Mouse (Mus musculus) kidney, adult 18-20 months (tissue): ENCODE measurements around the gene Cbfa2t3.

ENCODE experiments used
- DNase-seq: peaks from one replicate; pipeline ENCODE4 v3.0.0; 2021

The Cbfa2t3 gene

GRCm38 (mm10) chr8:122663106-122663505 lies 35.8 kb downstream of the Cbfa2t3 start:
- DNase-seq, result no peak

DNA sequence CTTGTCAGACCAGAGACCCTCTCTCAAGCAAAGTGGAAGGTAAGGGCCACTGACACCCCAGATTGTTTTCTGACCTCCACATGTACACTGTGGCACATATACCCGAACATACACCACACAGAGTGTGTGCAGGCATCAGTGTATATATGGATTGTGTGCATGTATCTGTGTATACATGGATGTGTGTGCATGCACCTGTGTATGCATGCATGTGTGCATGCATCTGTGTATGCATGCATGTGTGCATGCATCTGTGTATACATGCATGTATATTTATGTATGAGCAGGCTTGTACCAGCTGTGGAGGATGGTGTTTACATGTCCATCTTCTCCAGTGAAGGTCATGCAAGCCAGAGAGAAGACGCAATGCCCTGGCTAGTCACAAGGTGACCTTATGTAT lies 37.0 kb downstream of the Cbfa2t3 start:
- DNase-seq, result no peak

DNA sequence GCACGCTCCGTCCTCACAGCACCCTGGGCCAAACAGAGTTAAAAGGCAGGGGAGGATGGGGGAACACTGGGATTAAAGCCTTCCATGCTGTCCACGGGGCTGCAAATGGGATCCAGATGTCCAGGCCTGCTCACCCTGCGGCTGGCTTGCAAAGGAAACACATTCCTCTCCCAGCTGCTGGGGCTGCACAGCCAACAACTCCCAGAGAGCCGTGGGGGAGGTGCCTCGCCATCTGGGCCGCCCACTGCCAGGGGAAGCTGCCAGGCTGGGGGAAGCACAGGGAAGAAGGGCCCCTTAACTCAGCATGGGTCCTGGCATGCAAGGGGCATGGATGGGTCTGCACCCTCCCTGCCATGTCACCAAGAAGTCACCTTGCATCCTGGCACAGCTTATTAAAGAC lies 37.8 kb downstream of the Cbfa2t3 start:
- DNase-seq, result peak; percentile 44

DNA sequence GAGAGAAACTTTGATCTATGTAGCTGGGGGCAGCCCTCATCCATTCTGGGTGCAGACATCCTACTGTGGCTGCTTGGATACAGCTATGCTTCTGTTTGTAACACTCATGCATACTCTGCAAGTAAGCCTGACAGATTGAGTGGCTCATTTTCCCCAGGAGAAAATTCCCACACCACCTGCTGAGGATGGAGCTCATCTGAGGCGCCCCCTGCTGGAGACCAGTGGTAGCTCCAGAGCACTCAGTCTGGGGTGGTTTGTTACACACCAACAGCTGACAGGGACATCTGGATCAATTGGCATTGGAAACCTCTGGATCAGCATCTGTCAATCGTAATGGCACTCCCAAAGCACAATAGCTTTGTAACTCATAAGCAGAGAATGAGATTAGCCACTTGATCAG lies 38.9 kb downstream of the Cbfa2t3 start:
- DNase-seq, result peak; percentile 51

- DNase-seq, result no peak
Measured at GRCm38 (mm10) chr8:122658807-122659160, 40.1 kb downstream of the Cbfa2t3 start.

DNA sequence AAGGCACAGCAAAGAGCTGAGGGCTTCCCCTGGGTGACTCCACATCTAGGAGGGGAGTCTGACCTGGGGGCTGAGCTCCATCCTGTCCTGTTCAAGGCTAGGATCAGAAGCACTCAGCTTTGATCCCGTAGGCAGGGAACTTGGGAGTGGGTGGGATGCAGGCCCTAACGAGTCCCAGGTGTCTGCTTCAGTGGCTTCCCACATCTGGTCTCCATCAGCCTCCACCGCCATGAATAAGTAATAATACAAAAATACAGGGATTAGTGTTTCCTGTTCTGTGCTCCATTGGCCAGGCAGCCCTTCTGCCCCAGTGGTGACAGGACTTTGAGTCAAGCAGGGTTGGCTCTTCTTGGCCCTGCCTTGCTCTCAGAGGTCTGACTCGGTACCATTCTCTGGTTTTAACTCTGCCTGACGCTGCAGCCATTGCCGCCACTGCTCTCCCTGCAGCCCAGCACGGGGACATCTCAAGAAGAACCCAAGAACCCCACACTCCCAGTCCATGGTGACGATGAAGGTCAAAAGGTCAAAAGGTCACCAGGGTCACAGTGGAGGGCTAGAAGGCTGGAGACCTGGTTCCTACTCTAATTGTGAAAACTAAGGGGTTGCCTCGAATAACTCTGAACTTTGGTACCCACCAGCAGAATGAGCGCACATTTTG lies 40.6 kb downstream of the Cbfa2t3 start:
- no peak for DNase-seq

GRCm38 (mm10) chr8:122656056-122656999 lies 42.6 kb downstream of the Cbfa2t3 start:
- DNase-seq, result peak; percentile 29

DNA sequence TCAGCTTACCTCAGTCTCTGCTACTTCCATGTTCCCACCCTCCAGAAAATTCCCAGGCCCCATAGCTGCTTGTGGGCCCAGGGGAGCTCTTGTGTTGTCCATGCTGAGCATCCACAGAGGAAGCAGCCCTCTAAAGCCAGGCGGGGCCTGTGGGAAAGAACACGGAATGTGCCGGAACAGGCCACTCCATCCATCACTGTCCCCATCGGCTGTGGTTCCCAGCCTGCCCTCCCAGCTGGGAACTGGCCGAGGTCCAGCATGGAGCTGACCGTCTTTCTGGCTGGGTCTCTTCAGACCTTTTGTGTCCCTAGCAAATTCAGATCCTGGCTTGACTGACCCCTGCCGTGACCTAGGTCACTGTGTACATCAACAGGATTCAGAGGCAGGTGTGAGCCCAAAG lies 44.1 kb downstream of the Cbfa2t3 start:
- DNase-seq, result peak; percentile 75

DNA sequence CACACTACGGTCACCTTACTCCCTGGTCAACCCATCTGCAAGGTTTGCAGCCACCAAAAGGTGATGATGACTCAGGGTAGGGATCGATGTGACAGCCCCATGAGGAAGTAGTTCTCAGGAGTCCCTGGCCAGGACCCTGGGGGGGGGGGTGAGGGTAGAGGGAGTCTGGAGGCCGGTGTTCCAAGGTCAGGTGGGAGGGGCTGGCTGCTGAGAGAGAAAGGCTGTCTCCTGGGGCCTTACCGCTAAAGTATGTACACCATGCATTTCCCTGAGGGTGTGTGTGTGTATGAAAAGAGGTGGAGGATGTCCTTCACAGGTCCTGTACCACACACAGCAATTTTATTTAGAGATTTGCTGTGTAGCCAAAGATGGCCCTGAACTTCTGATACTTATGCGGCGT lies 46.3 kb downstream of the Cbfa2t3 start:
- no peak for DNase-seq

- no peak for DNase-seq
Measured at GRCm38 (mm10) chr8:122651326-122651921, 47.5 kb downstream of the Cbfa2t3 start.

DNA sequence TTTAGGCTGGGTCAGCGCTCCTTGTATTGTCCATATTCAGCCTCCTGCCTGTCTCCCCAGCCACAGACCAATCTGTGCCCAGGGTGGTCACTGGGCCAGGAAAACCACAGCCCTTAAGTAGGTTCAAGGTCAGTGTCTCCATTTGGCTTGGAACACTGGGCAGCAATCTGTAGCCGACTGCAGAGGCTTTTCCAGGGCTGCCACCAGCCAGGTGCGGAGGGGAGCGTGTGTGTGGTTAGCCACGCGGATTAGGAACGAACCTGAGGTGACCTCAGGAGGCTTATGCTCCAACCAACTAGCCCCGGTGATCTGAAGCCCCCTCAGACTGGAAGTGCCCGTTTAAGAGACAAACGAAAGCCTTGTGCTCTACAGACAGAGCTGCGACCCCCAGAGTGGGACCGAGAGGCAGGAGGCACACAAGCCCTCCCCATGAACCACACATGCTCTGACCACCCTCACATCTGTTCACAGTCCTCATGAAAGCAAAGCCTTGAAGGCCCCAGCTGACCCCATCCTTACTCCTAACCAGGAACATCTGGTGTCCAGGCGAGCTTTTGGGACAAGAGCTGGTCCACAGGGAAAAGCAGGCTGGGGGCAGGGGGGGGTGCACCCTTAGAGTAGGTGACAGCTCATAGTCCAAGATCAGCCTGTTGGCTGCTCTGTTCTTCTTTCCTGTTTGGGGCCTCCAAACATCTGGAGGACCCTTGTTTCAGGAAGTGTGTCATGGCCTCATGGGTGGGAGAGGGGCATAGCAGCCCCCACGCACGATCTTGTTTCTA lies 50.5 kb downstream of the Cbfa2t3 start:
- no peak for DNase-seq

DNA sequence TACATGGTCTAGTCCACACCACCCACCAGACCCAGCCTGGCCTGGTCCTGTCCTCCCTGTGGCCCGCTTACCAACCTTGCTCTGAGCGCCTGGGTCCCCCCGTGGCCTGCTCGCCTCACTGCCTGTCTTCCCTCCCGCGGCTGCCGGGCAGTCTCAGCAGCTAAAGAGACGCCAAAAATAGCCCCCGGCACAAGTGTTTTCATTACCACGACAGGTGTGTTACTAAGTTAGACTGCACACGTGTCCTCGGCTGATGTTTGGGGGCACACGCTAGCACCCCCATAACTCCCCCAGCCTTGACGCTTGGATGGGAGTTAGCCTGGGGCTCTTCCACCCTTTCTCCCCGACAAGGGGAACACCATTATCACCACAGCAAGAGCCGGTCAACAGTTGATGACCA lies 52.6 kb downstream of the Cbfa2t3 start:
- DNase-seq, result no peak

DNA sequence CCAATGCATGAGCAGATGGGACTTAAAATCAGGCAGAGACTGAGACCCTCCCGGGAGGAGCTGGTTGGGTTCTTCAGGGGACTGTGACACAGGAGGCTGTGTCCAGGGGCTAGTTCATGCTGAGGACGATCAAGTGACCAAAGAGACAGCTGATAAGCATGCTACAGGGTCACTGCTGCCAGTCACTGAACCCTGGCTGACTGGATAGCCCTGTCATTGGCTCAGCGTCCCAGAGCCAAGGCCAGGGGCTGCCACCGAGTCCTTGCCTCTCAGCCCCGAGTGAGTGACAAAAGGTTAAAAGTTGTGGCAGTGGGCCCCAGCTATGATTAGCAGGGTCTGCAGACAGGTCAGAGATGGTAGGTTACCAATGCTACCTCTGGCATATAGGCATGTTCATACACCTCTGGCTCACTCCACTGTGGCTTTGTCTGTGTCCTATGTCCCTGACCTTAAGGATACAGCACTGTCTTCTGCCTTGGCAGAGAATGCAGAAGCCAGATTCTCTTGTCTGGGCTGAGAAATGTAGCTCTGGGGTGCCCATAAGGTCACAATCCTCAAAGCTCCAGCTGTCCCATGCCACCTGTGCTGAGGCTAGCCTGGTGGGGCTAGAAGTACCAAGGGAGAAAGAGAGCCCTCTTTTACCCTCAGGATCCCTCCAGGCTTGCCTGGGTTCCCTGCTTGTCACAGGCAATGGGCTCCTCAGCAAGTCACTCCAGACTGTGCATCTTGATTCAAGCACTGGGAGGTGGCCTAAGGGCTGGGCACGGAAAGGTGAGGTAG lies 54.5 kb downstream of the Cbfa2t3 start:
- no peak for DNase-seq

GRCm38 (mm10) chr8:122642071-122642470 lies 56.8 kb downstream of the Cbfa2t3 start:
- no peak for DNase-seq

DNA sequence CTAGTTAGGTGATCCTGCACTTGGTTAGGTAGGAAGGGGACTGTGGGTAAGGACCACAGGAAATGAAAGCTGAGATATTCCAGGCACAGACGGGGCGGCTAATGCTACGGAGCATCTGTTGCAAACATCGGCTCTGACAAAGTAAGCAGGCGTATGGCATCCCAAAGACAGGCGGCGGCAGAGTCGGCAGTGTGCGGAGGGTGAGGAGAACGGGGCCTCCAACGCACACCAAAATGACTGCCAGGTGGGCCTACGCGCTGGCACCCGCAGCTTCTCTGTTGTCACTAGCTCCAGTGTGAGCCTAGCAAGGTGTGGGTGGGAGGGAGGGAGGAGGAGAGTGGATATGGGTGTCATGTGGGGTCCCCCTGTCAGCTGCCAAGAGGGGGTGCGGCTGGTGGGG lies 57.5 kb downstream of the Cbfa2t3 start:
- no peak for DNase-seq

- no peak for DNase-seq
Measured at GRCm38 (mm10) chr8:122640825-122641224, 58.1 kb downstream of the Cbfa2t3 start.

DNA sequence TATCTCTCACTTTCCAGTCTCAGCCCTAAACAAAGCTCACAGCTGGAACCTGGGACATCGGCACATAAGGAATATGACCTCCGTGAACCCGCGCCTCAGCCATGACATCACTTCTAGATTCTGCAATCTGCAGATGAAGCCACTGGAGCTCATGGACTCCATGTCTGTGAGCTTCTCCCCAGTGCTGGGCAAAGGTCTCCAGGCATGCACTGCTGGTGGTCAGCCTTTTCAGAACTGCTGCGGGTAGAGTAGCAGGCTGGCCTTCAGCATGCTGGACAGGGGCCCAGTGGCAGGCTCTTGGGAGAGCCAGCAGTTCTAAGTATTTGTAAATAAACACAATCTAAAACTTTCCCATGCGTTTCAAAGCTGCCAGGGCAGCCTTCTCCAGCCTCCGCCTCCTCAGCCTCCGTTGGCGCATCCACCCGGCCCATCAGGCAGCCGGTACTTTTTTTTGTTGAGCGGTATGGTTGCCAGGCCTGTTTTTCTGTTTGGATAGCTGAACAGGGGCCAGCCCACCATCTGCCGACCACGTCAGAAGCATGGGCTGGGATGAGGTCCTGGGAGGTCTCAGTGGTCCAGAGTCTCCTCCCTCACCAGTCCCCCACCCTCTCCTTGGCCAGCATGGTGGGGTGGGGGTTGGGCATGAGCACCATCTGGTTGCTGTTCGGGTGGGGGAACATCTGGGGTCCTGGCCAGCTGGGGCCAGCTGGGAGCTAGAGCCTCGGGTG lies 59.2 kb downstream of the Cbfa2t3 start:
- peak; percentile 59 for DNase-seq

DNA sequence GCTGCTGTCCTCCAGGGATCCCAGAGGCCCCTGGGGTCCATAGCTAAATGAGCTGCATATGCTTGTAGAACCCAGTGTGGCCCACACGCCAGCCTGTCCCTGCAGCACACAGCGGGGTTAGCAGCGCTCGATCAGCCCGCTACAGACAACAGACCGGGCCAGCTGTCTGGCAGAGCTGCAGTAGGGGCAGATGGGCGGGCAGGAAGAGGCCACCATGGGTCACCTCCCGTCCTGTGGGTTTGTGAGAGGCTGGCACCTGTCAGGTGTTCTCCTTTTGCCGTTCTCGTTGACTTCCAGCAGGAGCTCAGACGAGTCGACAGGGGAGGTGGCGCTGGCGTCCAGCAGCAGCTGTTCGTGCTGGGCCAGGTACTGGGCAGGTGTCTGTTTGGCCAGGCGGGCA lies 60.3 kb downstream of the Cbfa2t3 start:
- DNase-seq, result no peak

DNA sequence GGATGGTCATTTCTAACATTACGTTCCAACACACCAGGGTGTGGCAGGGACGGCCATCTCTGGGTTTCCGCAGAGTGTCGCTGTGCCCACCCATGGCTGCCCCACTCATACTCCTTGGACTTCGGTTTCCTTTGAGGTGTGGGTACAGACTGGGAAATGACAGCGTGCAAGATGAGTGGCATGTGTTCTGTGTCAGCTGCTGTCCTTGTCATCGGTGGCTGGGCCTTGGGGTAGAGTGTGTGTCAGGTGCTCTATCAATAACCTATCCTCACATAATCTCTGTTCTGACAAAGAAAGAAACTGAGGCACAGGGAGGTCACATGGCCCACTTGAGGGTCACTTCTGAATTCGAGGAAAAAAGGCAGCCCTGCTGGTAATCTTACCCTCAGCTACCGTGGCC lies 61.7 kb downstream of the Cbfa2t3 start:
- no peak for DNase-seq

DNA sequence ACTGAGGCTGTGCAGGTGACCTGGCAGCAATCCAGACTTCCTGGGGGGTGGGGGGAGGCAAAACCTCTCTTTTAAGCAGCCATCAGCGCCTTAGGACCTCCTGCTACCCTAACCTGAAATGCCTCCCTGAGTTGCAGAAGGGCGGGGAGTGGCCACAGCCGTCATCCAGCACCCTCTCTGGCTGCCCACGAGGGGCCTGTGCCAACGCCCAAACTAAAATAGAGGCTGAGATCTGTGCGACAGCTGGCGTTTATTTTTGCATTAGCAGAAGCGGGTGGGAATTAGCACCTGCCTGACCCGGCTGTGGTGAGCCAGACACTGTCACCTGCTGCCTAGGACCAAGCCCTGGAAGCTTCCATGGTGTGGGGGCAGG lies 62.1 kb downstream of the Cbfa2t3 start:
- no peak for DNase-seq
